Mouse (Mus musculus) thymus, postnatal 4 days (tissue): ENCODE data around the gene Eef1a2.
A peak's percentile ranks its signal among the peaks of the same experiment; 100 is the strongest.

Experiments used
- DNase-seq: peaks from one replicate; pipeline ENCODE4 v3.0.0; 2021

The Eef1a2 gene

GRCm38 (mm10) chr2:181157716-181158302, 995 bp upstream of the Eef1a2 start:
- DNase-seq: no peak

GRCm38 (mm10) chr2:181157180-181157579, 366 bp upstream of the Eef1a2 start:
- DNase-seq: no peak

GRCm38 (mm10) chr2:181155801-181156200, 1.0 kb downstream of the Eef1a2 start:
- no peak for DNase-seq

GRCm38 (mm10) chr2:181154831-181155415, 1.9 kb downstream of the Eef1a2 start:
- DNase-seq: no peak

GRCm38 (mm10) chr2:181154361-181154760, 2.5 kb downstream of the Eef1a2 start:
- DNase-seq: no peak

- DNase-seq: peak; percentile 64
These were observed 3.0 kb downstream of the Eef1a2 start for GRCm38 (mm10) chr2:181153837-181154236.

GRCm38 (mm10) chr2:181153131-181153530, 3.7 kb downstream of the Eef1a2 start:
- no peak for DNase-seq

- no peak for DNase-seq
These were observed 4.1 kb downstream of the Eef1a2 start for GRCm38 (mm10) chr2:181152701-181153100.

- no peak for DNase-seq
These were observed 6.5 kb downstream of the Eef1a2 start for GRCm38 (mm10) chr2:181150281-181150680.

- DNase-seq: no peak
These were observed 8.4 kb downstream of the Eef1a2 start for GRCm38 (mm10) chr2:181148318-181148955.

GRCm38 (mm10) chr2:181147546-181148317, 9.1 kb downstream of the Eef1a2 start:
- peak; percentile 47 for DNase-seq

GRCm38 (mm10) chr2:181146976-181147545, 9.8 kb downstream of the Eef1a2 start:
- DNase-seq: no peak

- DNase-seq: no peak
These were observed 12.1 kb downstream of the Eef1a2 start for GRCm38 (mm10) chr2:181144675-181145074.

- DNase-seq: no peak
These were observed 13.1 kb downstream of the Eef1a2 start for GRCm38 (mm10) chr2:181143509-181144276.

- no peak for DNase-seq
These were observed 14.1 kb downstream of the Eef1a2 start for GRCm38 (mm10) chr2:181142703-181143135.

GRCm38 (mm10) chr2:181139641-181140193, 17.1 kb downstream of the Eef1a2 start:
- DNase-seq: no peak

GRCm38 (mm10) chr2:181136934-181137333, 19.9 kb downstream of the Eef1a2 start:
- DNase-seq: peak; percentile 48

- no peak for DNase-seq
These were observed 21.4 kb downstream of the Eef1a2 start for GRCm38 (mm10) chr2:181135446-181135818.

GRCm38 (mm10) chr2:181134591-181135445, 22.0 kb downstream of the Eef1a2 start, which contains the start of gene Kcnq2:
Kcnq2 (minus strand) TSS chr2:181135300.
- no peak for DNase-seq

- DNase-seq: no peak
These were observed 22.8 kb downstream of the Eef1a2 start for GRCm38 (mm10) chr2:181133837-181134590.
